Mouse (Mus musculus) MEL (cell line): ENCODE data around the gene Gm21866.
"Not testable (repeated sequence)": the region's sequence is repeated elsewhere in the genome, so short reads cannot be mapped to it uniquely, and the experiment has no call there.

Source experiments
- CTCF ChIP-seq, 3 experiments: IDR thresholded peaks in 2 of 3; conservative IDR thresholded peaks in 1 of 3; 2 replicates each; pipeline ENCODE4 v1.5.1; 2011 to 2012; ENCODE audit warnings: low read length in 3 of 3, low read depth in 2 of 3, mild to moderate bottlenecking in 2 of 3, improper control_type of control experiment in 1 of 3, inconsistent platforms in 1 of 3, mixed read lengths in 1 of 3, moderate library complexity in 1 of 3; ENCODE audit not compliant: control insufficient read depth in 1 of 3, insufficient read depth in 1 of 3, poor library complexity in 1 of 3, severe bottlenecking in 1 of 3
- E2F4 ChIP-seq: IDR thresholded peaks from 2 replicates; pipeline ENCODE4 v1.6.1; 2011; ENCODE audit warnings: low read depth, low read length, improper control_type of control experiment, borderline replicate concordance
- EP300 ChIP-seq, 2 experiments: IDR thresholded peaks; 2 replicates each; pipeline ENCODE4 v1.6.1; 2011; ENCODE audit warnings: improper control_type of control experiment in 2 of 2, low read length in 2 of 2, low read depth in 1 of 2, mild to moderate bottlenecking in 1 of 2
- KAT2A ChIP-seq: conservative IDR thresholded peaks from 2 replicates; pipeline ENCODE4 v1.6.1; 2012; ENCODE audit warnings: low read depth, low read length, improper control_type of control experiment, inconsistent platforms
- MAX ChIP-seq: IDR thresholded peaks from 2 replicates; pipeline ENCODE4 v1.6.1; 2011; ENCODE audit warnings: low read length, improper control_type of control experiment
- MYB ChIP-seq: IDR thresholded peaks from 2 replicates; pipeline ENCODE4 v1.6.1; 2011; ENCODE audit warnings: mild to moderate bottlenecking, low read depth, low read length, improper control_type of control experiment
- POLR2A ChIP-seq, 2 experiments: IDR thresholded peaks; 2 replicates each; pipeline ENCODE4 v1.6.1; 2011 to 2012; ENCODE audit warnings: low read length in 2 of 2, mild to moderate bottlenecking in 2 of 2, control low read depth in 1 of 2, improper control_type of control experiment in 1 of 2, low read depth in 1 of 2, moderate library complexity in 1 of 2; ENCODE audit not compliant: control insufficient read depth in 1 of 2, insufficient read depth in 1 of 2, poor library complexity in 1 of 2
- POLR2AphosphoS2 ChIP-seq: IDR thresholded peaks from 2 replicates; pipeline ENCODE4 v1.6.1; 2011; ENCODE audit warnings: low read length, improper control_type of control experiment
- RAD21 ChIP-seq: IDR thresholded peaks from 2 replicates; pipeline ENCODE4 v1.6.1; 2011; ENCODE audit warnings: mild to moderate bottlenecking, low read depth, low read length, improper control_type of control experiment
- SMC3 ChIP-seq: IDR thresholded peaks from 2 replicates; pipeline ENCODE4 v1.6.1; 2011; ENCODE audit warnings: low read depth, low read length, improper control_type of control experiment
- USF1 ChIP-seq: IDR thresholded peaks from 2 replicates; pipeline ENCODE4 v1.6.1; 2014; ENCODE audit warnings: low read depth, mild to moderate bottlenecking, inconsistent platforms, low read length, improper control_type of control experiment, moderate library complexity
- ZC3H11A ChIP-seq: IDR thresholded peaks from 2 replicates; pipeline ENCODE4 v1.6.1; 2012; ENCODE audit warnings: low read depth, mild to moderate bottlenecking, inconsistent platforms, low read length, improper control_type of control experiment
- ZNF384 ChIP-seq: IDR thresholded peaks from 2 replicates; pipeline ENCODE4 v1.6.1; 2012; ENCODE audit warnings: low read depth, mild to moderate bottlenecking, inconsistent platforms, low read length, improper control_type of control experiment

DNA sequence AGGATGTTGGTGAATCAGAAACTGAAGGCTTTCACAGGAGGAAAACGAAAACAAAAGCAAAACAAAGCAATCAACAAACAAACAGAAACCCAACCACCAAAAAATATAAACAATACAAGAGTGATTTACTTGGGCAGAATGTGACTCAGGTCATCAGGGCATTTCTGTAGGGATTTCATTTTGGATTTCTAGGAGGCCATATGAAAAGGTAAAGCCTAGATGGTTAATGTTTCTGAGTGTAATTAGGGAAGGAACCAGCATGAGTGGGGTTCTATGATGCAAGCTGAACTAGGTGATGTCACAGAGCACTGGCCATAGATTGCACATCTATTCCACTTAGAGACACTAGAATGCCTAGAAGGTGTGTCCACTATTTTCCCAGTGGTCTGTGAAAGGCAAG, 28.3 kb upstream of the Gm21866 start, which contains the start of gene Gm20773:
- not testable (repeated sequence) for TF ChIP-seq MAX; E2F4; USF1; CTCF (IDR thresholded peaks at IDR 0.05 in 2 of 3, conservative IDR thresholded peaks at IDR 0.05 in 1 of 3; ENCODE audit: control insufficient read depth in 1 of 3, insufficient read depth in 1 of 3, low read depth in 2 of 3, low read length in 3 of 3, poor library complexity in 1 of 3, severe bottlenecking in 1 of 3); ZNF384; EP300 (IDR thresholded peaks at IDR 0.05; ENCODE audit: low read depth in 1 of 2, low read length in 2 of 2); RAD21; MYB; POLR2AphosphoS2; POLR2A (IDR thresholded peaks at IDR 0.05; ENCODE audit: control insufficient read depth in 1 of 2, insufficient read depth in 1 of 2, low read depth in 1 of 2, low read length in 2 of 2, poor library complexity in 1 of 2); SMC3; KAT2A; ZC3H11A
